Mouse (Mus musculus): ENCODE measurements around the gene Hmgb3.
"Not testable (repeated sequence)": the region's sequence is repeated elsewhere in the genome, so short reads cannot be mapped to it uniquely, and the experiment has no call there.

Hmgb3 gene

DNA sequence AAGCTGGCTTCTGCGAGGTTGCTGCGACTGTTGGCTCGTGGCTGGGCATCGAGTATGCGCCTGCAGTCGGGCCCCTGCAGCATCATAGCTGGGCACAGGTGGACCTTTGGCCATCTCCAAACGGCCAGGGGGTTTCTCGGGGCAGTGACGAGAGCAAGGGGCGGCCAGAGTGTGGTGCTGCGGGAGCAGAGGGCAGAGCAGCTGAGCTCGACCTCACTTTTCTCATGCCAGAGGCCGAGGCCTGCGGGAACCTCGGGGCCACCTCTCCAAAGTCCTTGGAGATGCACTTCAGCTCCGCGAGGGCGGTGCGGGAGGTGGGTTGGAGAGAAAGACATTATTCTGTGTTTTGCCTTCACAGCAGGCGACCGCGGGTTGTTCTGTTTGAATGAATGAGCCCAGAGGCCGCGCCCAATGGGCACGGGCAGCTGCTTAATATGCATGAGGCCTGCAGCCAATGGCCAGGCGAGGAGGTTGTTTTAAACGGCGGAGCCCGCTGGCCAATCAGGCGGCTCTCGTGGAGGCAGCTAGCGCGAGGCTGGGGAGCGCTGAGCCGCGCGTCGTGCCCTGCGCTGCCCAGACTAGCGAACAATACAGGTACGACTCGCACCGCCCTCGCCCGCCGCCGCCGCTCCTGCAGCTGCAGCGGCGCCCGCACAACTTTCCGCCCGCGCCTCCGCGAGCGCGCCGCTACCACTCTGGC is at the start of gene Hmgb3:
TSS of gene Hmgb3 (plus strand) at position 504 of the 700 bp plus-strand sequence.
- peaks cover 3% of the 10 kb centered on the region; the same call in 1 of the 2 replicates for H3K36me3 ChIP-seq (ENCODE audit: insufficient read depth, low read length)

GRCm38 (mm10) chrX:71506591-71506990 is 49.1 kb upstream of the Hmgb3 start:
- not testable (repeated sequence) for H3K27me3 ChIP-seq (ENCODE audit: insufficient read depth, low read length); H3K36me3 ChIP-seq (ENCODE audit: insufficient read depth, low read length); H3K9me3 ChIP-seq (ENCODE audit: low read length); H3K4me1 ChIP-seq (replicated peaks; ENCODE audit: low read depth, low read length); H3K4me3 ChIP-seq (replicated peaks; ENCODE audit: low read length)

More for the DNA sequence above, at the start of gene Hmgb3:
- TF ChIP-seq NANOG (IDR thresholded peaks at IDR 0.05; ENCODE audit: borderline replicate concordance, low read length) = no peak
- no peak for TF ChIP-seq CTCF (conservative IDR thresholded peaks at IDR 0.05; ENCODE audit: low read length)
- TF ChIP-seq POU5F1 (IDR thresholded peaks at IDR 0.05; ENCODE audit: borderline replicate concordance, low read length) = no peak
- H3K4me1 ChIP-seq (replicated peaks; ENCODE audit: low read depth, low read length) = peaks cover 12% of the 10 kb centered on the region
- H3K4me3 ChIP-seq (replicated peaks; ENCODE audit: low read length) = peak within 1 kb of the TSS; percentile 83
- H3K27me3 ChIP-seq (ENCODE audit: insufficient read depth, low read length) = peaks cover 45% of the 10 kb centered on the region
- H3K9me3 ChIP-seq (ENCODE audit: low read length) = no peaks in the 10 kb centered on the region

- no peaks in the 10 kb centered on the region for H3K9me3 ChIP-seq (ENCODE audit: low read length)
- H3K27me3 ChIP-seq (ENCODE audit: insufficient read depth, low read length) = no peaks in the 10 kb centered on the region
- no peak for TF ChIP-seq POU5F1 (IDR thresholded peaks at IDR 0.05; ENCODE audit: borderline replicate concordance, low read length)
- no peak for TF ChIP-seq NANOG (IDR thresholded peaks at IDR 0.05; ENCODE audit: borderline replicate concordance, low read length)
- TF ChIP-seq CTCF (conservative IDR thresholded peaks at IDR 0.05; ENCODE audit: low read length) = no peak
- H3K4me3 ChIP-seq (replicated peaks; ENCODE audit: low read length) = no peak overlapping the region
- no peaks in the 10 kb centered on the region; the same call in 1 of the 2 replicates for H3K4me1 ChIP-seq (replicated peaks; ENCODE audit: low read depth, low read length)
- no peaks in the 10 kb centered on the region for H3K36me3 ChIP-seq (ENCODE audit: insufficient read depth, low read length)
These were observed 36.5 kb upstream of the Hmgb3 start for GRCm38 (mm10) chrX:71519252-71519651.

- H3K36me3 ChIP-seq (ENCODE audit: insufficient read depth, low read length) = no peaks in the 10 kb centered on the region
- H3K27me3 ChIP-seq (ENCODE audit: insufficient read depth, low read length) = no peaks in the 10 kb centered on the region
- no peaks in the 10 kb centered on the region; the same call in 1 of the 2 replicates for H3K4me1 ChIP-seq (replicated peaks; ENCODE audit: low read depth, low read length)
- no peak overlapping the region for H3K4me3 ChIP-seq (replicated peaks; ENCODE audit: low read length)
- no peaks in the 10 kb centered on the region for H3K9me3 ChIP-seq (ENCODE audit: low read length)
- TF ChIP-seq POU5F1 (IDR thresholded peaks at IDR 0.05; ENCODE audit: borderline replicate concordance, low read length) = no peak
- no peak for TF ChIP-seq NANOG (IDR thresholded peaks at IDR 0.05; ENCODE audit: borderline replicate concordance, low read length)
- no peak for TF ChIP-seq CTCF (conservative IDR thresholded peaks at IDR 0.05; ENCODE audit: low read length)
These were observed 32.8 kb upstream of the Hmgb3 start for GRCm38 (mm10) chrX:71522889-71523288.

DNA sequence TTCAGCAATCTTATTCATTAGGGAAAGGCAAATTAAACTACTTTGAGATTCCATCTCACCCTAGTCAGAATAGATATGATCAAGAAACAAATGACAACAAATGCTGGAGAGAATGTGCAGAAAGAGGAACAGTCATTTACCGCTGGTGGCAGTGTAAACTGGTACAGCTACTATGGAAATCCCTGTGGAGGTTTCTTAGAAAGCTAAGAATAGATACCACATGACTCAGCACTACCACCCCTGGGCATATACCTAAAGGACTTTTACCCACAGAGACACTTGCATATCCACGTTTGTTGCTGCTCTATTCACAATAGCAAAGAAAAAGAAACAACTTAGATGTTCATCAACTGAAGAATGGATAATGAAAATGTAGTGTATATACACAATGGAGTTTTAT is 31.4 kb upstream of the Hmgb3 start:
- no peak overlapping the region for H3K4me3 ChIP-seq (replicated peaks; ENCODE audit: low read length)
- no peaks in the 10 kb centered on the region for H3K27me3 ChIP-seq (ENCODE audit: insufficient read depth, low read length)
- TF ChIP-seq POU5F1 (IDR thresholded peaks at IDR 0.05; ENCODE audit: borderline replicate concordance, low read length) (no peak), NANOG (IDR thresholded peaks at IDR 0.05; ENCODE audit: borderline replicate concordance, low read length) (no peak), CTCF (conservative IDR thresholded peaks at IDR 0.05; ENCODE audit: low read length) (no peak)
- H3K36me3 ChIP-seq (ENCODE audit: insufficient read depth, low read length) = no peaks in the 10 kb centered on the region
- H3K9me3 ChIP-seq (ENCODE audit: low read length) = no peaks in the 10 kb centered on the region
- H3K4me1 ChIP-seq (replicated peaks; ENCODE audit: low read depth, low read length) = no peaks in the 10 kb centered on the region; the same call in 1 of the 2 replicates

DNA sequence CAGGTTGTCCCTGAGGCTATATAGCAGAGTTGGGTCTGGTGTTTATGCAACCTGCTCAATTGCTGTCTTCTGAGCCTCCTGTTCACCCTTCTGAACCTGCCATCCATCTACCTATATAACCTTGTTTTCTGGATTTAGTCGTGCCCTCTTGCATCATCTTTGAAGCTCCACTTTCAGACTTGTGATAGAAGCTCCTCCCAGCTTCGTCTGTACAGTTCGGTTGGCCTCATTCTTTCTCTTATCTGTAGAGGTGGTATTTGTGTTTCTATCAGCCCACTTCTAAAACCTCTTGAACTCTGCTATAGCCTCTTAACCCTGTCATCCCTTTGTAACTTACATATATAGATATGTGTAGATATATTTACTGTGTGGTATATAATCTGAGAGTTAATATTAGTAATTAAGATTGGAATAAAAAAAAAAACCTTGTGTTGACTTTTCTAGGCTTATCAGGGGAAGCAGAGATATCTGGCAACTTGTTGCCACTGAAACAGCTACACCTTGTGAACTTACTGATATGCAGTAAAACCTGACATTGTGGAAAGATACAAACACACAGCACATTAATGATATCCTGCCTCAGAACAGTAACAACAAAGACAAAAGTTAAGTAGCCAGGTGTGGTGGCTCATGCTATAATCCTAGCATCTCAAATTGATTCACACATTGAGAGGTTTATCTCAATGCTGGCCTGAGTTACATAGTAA is 30.0 kb upstream of the Hmgb3 start:
- no peak overlapping the region for H3K4me3 ChIP-seq (replicated peaks; ENCODE audit: low read length)
- TF ChIP-seq NANOG (IDR thresholded peaks at IDR 0.05; ENCODE audit: borderline replicate concordance, low read length) = no peak
- TF ChIP-seq CTCF (conservative IDR thresholded peaks at IDR 0.05; ENCODE audit: low read length) = no peak
- no peak for TF ChIP-seq POU5F1 (IDR thresholded peaks at IDR 0.05; ENCODE audit: borderline replicate concordance, low read length)
- H3K36me3 ChIP-seq (ENCODE audit: insufficient read depth, low read length) = no peaks in the 10 kb centered on the region
- no peaks in the 10 kb centered on the region; the same call in 1 of the 2 replicates for H3K4me1 ChIP-seq (replicated peaks; ENCODE audit: low read depth, low read length)
- no peaks in the 10 kb centered on the region for H3K9me3 ChIP-seq (ENCODE audit: low read length)
- no peaks in the 10 kb centered on the region for H3K27me3 ChIP-seq (ENCODE audit: insufficient read depth, low read length)

DNA sequence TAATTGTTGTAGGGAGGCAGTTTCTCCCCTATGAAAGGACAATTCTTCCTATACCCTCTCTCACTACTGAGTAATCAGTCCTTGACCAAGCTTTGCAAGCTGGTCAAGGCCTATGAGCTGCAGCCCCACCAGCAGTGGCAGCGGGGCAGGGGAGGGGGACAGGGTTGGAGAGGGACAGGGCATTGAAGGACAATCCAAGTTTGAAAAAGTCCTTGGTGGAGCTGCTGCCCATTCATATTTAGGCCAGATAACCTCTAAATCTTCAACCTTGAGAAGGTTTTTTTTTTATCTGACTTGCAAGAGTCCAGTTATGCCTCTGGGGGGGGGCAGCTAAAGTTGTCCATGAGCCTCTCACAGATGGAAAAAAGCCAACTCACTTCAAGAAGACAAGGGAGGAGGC is 28.3 kb upstream of the Hmgb3 start:
- Histone ChIP-seq H3K4me1 (replicated peaks; ENCODE audit: low read depth, low read length) (no peaks in the 10 kb centered on the region), H3K4me3 (replicated peaks; ENCODE audit: low read length) (no peak overlapping the region), H3K36me3 (ENCODE audit: insufficient read depth, low read length) (no peaks in the 10 kb centered on the region), H3K27me3 (ENCODE audit: insufficient read depth, low read length) (no peaks in the 10 kb centered on the region), H3K9me3 (ENCODE audit: low read length) (no peaks in the 10 kb centered on the region)
- TF ChIP-seq NANOG (IDR thresholded peaks at IDR 0.05; ENCODE audit: borderline replicate concordance, low read length) (no peak), POU5F1 (IDR thresholded peaks at IDR 0.05; ENCODE audit: borderline replicate concordance, low read length) (no peak), CTCF (conservative IDR thresholded peaks at IDR 0.05; ENCODE audit: low read length) (no peak)

DNA sequence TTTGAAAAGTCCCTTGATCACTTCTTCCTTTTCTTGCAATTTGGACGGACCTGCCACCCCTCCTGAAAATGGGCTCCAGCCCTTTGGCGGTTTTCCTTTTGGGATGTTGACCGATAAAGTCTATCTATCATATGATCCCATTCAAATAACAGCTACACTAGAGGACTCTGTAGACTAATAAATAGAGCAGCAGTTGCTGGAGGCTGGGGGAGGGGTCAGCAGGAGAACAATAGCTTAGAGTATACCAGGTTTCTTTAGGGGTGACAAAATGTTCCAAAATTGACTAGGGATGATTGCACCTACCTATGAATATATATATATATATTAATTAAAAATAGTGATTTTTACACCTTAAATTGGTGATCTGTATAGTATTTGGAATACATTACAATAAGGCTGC is 27.6 kb upstream of the Hmgb3 start:
- Histone ChIP-seq H3K36me3 (ENCODE audit: insufficient read depth, low read length) (no peaks in the 10 kb centered on the region), H3K9me3 (ENCODE audit: low read length) (no peaks in the 10 kb centered on the region), H3K4me3 (replicated peaks; ENCODE audit: low read length) (no peak overlapping the region), H3K4me1 (replicated peaks; ENCODE audit: low read depth, low read length) (no peaks in the 10 kb centered on the region), H3K27me3 (ENCODE audit: insufficient read depth, low read length) (no peaks in the 10 kb centered on the region)
- TF ChIP-seq POU5F1 (IDR thresholded peaks at IDR 0.05; ENCODE audit: borderline replicate concordance, low read length) = no peak

GRCm38 (mm10) chrX:71528646-71529045 is 27.1 kb upstream of the Hmgb3 start:
- Histone ChIP-seq H3K36me3 (ENCODE audit: insufficient read depth, low read length) (no peaks in the 10 kb centered on the region), H3K9me3 (ENCODE audit: low read length) (no peaks in the 10 kb centered on the region), H3K4me3 (replicated peaks; ENCODE audit: low read length) (no peak overlapping the region), H3K27me3 (ENCODE audit: insufficient read depth, low read length) (no peaks in the 10 kb centered on the region), H3K4me1 (replicated peaks; ENCODE audit: low read depth, low read length) (no peaks in the 10 kb centered on the region)
- TF ChIP-seq CTCF (conservative IDR thresholded peaks at IDR 0.05; ENCODE audit: low read length) (no peak), NANOG (IDR thresholded peaks at IDR 0.05; ENCODE audit: borderline replicate concordance, low read length) (no peak), POU5F1 (IDR thresholded peaks at IDR 0.05; ENCODE audit: borderline replicate concordance, low read length) (no peak)

Data from E14TG2a.4 (cell line).